Mouse (Mus musculus) cerebellum, adult 9-11 months (tissue): ENCODE measurements around the gene Slc22a1.

ENCODE experiments used
- DNase-seq: peaks from one replicate; pipeline ENCODE4 v3.0.0; 2022

Gene Slc22a1

DNA sequence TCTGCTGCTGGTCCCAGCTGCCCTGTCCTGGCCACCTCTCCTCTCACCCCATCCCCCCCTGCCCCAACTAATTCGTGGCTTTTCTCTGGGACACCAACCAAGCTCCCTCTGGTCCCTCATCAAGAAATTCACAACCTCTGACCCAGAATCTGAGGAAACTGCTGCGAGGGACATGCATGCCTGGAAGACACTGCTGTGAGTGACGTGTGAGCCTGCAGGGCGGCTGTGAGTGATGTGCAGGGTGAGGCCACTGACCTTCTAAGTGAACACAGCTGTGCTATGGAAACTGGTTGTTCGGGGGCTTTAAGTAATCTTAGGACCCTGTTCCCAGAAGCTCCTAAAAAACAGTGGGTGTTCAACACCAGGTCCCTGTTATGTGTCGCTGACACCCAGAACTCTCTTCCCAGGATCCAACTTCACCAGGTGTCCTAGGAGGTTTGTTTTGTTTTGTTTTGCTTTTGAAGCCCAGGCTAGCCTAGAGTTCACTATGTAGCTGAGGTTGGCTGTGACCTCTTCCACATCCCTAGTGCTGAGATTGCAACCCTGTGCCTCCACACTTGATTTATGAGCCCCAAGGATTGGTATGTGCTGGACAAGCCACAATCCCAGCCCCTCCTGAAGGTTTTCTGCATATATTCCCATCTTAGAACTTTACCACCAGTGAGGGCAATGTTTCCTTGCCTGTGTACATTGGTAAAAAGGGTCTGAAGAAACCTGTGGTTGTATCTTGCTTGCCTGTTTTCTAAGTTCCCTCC, 44.5 kb downstream of the Slc22a1 start:
- DNase-seq = no peak

DNA sequence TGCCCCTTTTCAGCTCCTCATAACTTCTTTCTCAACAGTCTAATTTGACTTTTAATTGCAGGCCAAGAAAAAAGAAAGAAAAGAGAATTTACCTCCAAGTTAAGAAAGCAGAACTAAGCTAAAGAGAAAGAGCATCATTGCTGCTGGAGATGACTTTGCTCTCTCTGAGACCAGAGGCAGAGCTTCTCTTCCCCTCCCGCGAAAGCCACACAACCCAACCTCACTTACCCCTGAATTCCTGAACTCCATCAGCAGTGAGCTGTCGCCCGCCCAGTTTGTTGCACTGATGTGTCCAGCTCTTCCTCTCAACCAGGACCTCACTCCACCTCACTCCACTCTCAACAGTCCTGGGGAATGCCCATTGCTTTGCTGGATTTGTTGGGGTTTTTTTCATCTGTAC, 47.6 kb downstream of the Slc22a1 start:
- no peak for DNase-seq

- DNase-seq = no peak
These were observed 56.0 kb downstream of the Slc22a1 start for GRCm38 (mm10) chr17:12619641-12620040.

GRCm38 (mm10) chr17:12615429-12615828, 60.2 kb downstream of the Slc22a1 start:
- no peak for DNase-seq

DNA sequence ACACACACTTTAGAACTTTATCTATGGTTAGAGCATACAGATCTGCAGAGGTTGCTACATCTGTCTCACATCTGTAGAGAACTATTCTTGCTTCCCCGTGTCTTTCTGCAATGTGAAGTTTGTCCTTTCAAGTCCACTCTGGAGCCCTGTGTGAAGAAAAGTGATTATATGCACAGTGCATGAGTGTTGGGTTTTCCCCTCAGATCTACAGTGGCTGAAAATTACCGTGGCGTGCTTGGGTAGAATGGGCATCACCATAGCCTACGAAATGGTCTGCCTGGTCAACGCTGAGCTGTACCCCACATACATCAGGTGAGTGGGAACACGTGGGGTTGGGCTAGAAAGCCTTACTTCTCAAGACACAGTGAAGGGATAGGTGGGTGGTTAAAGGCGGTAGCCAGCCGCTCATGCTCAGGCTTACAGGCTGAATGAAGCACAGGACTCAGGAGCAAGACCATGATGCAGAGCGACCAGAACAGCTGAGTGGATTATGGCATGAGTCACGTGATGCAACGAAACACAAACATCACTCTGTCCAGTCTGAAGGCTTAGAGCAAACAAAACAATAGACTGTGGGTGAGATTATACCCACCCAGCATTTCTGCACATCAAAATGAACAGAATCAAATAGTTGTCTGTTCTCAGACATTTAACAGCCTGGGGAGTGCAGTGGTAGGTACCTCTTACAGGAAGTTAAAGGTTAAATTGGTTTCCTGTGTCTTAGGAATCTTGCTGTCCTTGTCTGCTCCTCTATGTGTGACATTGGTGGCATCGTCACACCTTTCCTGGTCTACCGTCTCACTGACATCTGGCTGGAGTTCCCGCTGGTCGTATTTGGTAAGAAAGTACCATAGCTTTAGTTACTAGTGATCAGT, 60.9 kb downstream of the Slc22a1 start:
- no peak for DNase-seq

GRCm38 (mm10) chr17:12607202-12607601, 68.4 kb downstream of the Slc22a1 start:
- DNase-seq = no peak

- no peak for DNase-seq
These were observed 69.0 kb downstream of the Slc22a1 start for GRCm38 (mm10) chr17:12606634-12607033.
